Mouse (Mus musculus) embryonic fibroblast, embryonic 13.5 days (primary cell): ENCODE data around the gene Bcl2l10.

ENCODE experiments used
- CTCF ChIP-seq: IDR thresholded peaks from 2 replicates; pipeline ENCODE4 v1.5.1; 2011; ENCODE audit warnings: mild to moderate bottlenecking, control low read depth, low read length, moderate library complexity, borderline replicate concordance; ENCODE audit not compliant: insufficient read depth
- POLR2A ChIP-seq: IDR thresholded peaks from 2 replicates; pipeline ENCODE4 v1.6.1; 2011; ENCODE audit warnings: low read depth, mild to moderate bottlenecking, control low read depth, low read length, moderate library complexity

GRCm38 (mm10) chr9:75308621-75309020, 38.9 kb upstream of the Bcl2l10 start:
- TF ChIP-seq POLR2A = no peak
- no peak for TF ChIP-seq CTCF
